Mouse (Mus musculus) embryonic facial prominence, embryonic 11.5 days (tissue): Measurements from ENCODE around the gene Il1rapl1. TPM values are rescaled to one million over a fixed set of nuclear protein-coding genes. Genes with fewer than 3 reads are reported as not detected.
"Not testable (repeated sequence)": the region's sequence is repeated elsewhere in the genome, so short reads cannot be mapped to it uniquely, and the experiment has no call there.

Experiments used
- ATAC-seq: fragments of 200-750 bp; cut with Nextera tagmentation; replicated peaks from 2 replicates; pipeline ENCODE4 v1.8.0; 2017; ENCODE audit warnings: low read depth; ENCODE audit not compliant: insufficient number of reproducible peaks, low FRiP score, low TSS enrichment
- DNase-seq: peaks from one replicate; pipeline ENCODE4 v3.0.0-alpha.2; 2015; ENCODE audit warnings: low spot score
- H3K27ac ChIP-seq: fragments of 300-500 bp; sonication (generic); replicated peaks from 2 replicates; pipeline ENCODE4 v1.5.1; 2014; ENCODE audit warnings: mild to moderate bottlenecking, low read depth, low read length, control low read depth
- H3K27me3 ChIP-seq: fragments of 300-500 bp; sonication (generic); 2 replicates; pipeline ENCODE4 v1.6.1; 2014; ENCODE audit warnings: mild to moderate bottlenecking, low read length, moderate library complexity, mixed read lengths; ENCODE audit not compliant: control insufficient read depth, insufficient read depth
- H3K36me3 ChIP-seq: fragments of 300-500 bp; sonication (generic); replicated peaks from 2 replicates; pipeline ENCODE4 v1.6.1; 2014; ENCODE audit warnings: low read depth, mild to moderate bottlenecking, low read length, moderate library complexity, mixed read lengths; ENCODE audit not compliant: control insufficient read depth, insufficient read depth
- H3K4me1 ChIP-seq: fragments of 300-500 bp; sonication (generic); 2 replicates; pipeline ENCODE4 v1.6.1; 2014; ENCODE audit warnings: low read length, mixed read lengths; ENCODE audit not compliant: control insufficient read depth, insufficient read depth
- H3K4me2 ChIP-seq: fragments of 300-500 bp; sonication (generic); 2 replicates; pipeline ENCODE4 v1.6.1; 2014; ENCODE audit warnings: low read depth, mild to moderate bottlenecking, control low read depth, low read length, moderate library complexity
- H3K4me3 ChIP-seq: fragments of 300-500 bp; sonication (generic); 2 replicates; pipeline ENCODE4 v1.5.1; 2014; ENCODE audit warnings: low read depth, low read length, control low read depth
- H3K9ac ChIP-seq: fragments of 300-500 bp; sonication (generic); replicated peaks from 2 replicates; pipeline ENCODE4 v1.6.1; 2014; ENCODE audit warnings: mild to moderate bottlenecking, control low read depth, low read length
- H3K9me3 ChIP-seq: fragments of 300-500 bp; sonication (generic); replicated peaks from 2 replicates; pipeline ENCODE4 v1.6.1; 2016; ENCODE audit warnings: mild to moderate bottlenecking, low read length, inconsistent platforms, mixed read lengths; ENCODE audit not compliant: control insufficient read depth
- WGBS: fragments of 180-500 bp; shearing (Covaris S2); extraction: QIAGEN DNeasy Blood & Tissue Kit; methylation state at CpG from one replicate; pipeline ENCODE4 v1.1.7; 2014; 5-methylcytosine and 5-hydroxymethylcytosine counted together
- polyA plus RNA-seq: library from polyadenylated mRNA; unstranded; fragments of >200 nt; fragmentation: Nextera tagmentation; extraction: Ambion mirVana; gene quantifications from 2 replicates; pipeline ENCODE4 v1.2.1, GENCODE M21; 2014

Il1rapl1 gene
- polyA plus RNA-seq, 1 experiment from 2014 or later, result 0.63 TPM

GRCm38 (mm10) chrX:87507997-87508396 is 607.4 kb downstream of the Il1rapl1 start:
- H3K27me3 ChIP-seq, result no peaks in the 10 kb centered on the region
- H3K36me3 ChIP-seq, result no peaks in the 10 kb centered on the region
- ATAC-seq, result no peak

DNA sequence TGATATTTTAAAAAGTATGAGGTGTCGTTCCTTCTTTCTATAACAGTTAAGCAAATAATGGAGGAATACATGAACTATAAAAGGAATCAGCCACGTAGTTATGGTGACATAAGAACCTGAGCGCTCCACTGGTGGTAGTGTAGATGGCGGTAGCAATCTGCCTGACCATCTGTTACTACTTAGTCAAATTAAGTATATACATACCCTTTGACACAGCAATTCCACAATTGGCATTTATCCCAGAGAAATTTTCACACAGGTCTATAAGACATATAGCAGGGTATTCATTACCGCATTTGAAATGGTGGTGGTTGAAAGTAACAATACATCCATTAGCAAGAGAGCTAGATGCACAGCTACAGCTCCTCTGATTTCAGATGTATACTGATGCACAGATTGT is 612.8 kb downstream of the Il1rapl1 start:
- H3K27ac ChIP-seq, result no peak overlapping the region
- H3K4me3 ChIP-seq, result no peak overlapping the region
- H3K9ac ChIP-seq, result no peak overlapping the region
- WGBS, result 55% methylated on average over 5 of the region's 5 CpGs
- H3K9me3 ChIP-seq, result no peaks in the 10 kb centered on the region
- H3K27me3 ChIP-seq, result no peaks in the 10 kb centered on the region
- H3K4me2 ChIP-seq, result no peak overlapping the region
- H3K4me1 ChIP-seq, result no peaks in the 10 kb centered on the region
- DNase-seq (peak; percentile 35), ATAC-seq (no peak)
- no peaks in the 10 kb centered on the region for H3K36me3 ChIP-seq

More at GRCm38 (mm10) chrX:87507997-87508396, 607.4 kb downstream of the Il1rapl1 start:
- DNase-seq, result no peak
- Histone ChIP-seq H3K4me2 (no peak overlapping the region), H3K27ac (no peak overlapping the region), H3K4me1 (no peaks in the 10 kb centered on the region), H3K9me3 (no peaks in the 10 kb centered on the region), H3K9ac (no peak overlapping the region), H3K4me3 (no peak overlapping the region)

DNA sequence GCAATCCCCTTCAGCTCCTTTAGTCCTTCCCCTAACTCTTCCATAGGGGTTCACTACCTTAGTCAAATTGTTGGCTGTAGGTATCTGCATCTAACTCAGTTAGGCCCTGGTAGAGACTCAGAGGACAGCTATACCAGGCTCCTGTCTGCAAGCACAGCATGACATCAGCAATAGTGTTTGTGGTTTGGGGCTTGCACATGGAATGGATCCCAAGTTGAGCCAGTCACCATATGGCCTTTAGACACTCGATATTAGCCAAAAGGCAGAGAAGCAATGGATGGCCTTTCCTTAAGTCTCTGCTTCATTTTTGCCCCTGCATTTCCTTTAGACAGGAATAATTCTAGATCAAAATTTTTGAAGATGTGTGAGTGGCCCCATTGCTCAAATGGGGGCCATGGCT is 632.0 kb downstream of the Il1rapl1 start:
- Histone ChIP-seq H3K4me3 (no peak overlapping the region), H3K27me3 (no peaks in the 10 kb centered on the region), H3K9me3 (no peaks in the 10 kb centered on the region), H3K4me1 (no peaks in the 10 kb centered on the region), H3K27ac (no peak overlapping the region), H3K4me2 (no peak overlapping the region), H3K9ac (no peak overlapping the region), H3K36me3 (no peaks in the 10 kb centered on the region)
- DNase-seq (no peak), ATAC-seq (no peak)
- 91% methylated on average over 1 of the region's 1 CpGs for WGBS

GRCm38 (mm10) chrX:87238191-87238590 is 877.3 kb downstream of the Il1rapl1 start:
- 0 out of 2 replicates have a peak, but pooled peaks have one; percentile 76 for ATAC-seq
- not testable (repeated sequence) for H3K9ac ChIP-seq, H3K36me3 ChIP-seq, H3K9me3 ChIP-seq, H3K27ac ChIP-seq, H3K4me1 ChIP-seq, H3K4me3 ChIP-seq, H3K4me2 ChIP-seq, H3K27me3 ChIP-seq
- DNase-seq, result peak; percentile 98
- 69% methylated on average over 11 of the region's 11 CpGs for WGBS

GRCm38 (mm10) chrX:87225280-87225679 is 890.2 kb downstream of the Il1rapl1 start:
- no peak overlapping the region for H3K9ac ChIP-seq
- no peak overlapping the region for H3K4me2 ChIP-seq
- no peaks in the 10 kb centered on the region for H3K9me3 ChIP-seq
- no peak for ATAC-seq
- no peak overlapping the region for H3K4me3 ChIP-seq
- no peak for DNase-seq
- H3K36me3 ChIP-seq, result no peaks in the 10 kb centered on the region
- H3K27me3 ChIP-seq, result no peaks in the 10 kb centered on the region
- no peak overlapping the region for H3K27ac ChIP-seq
- no peaks in the 10 kb centered on the region for H3K4me1 ChIP-seq

- no peaks in the 10 kb centered on the region for H3K27me3 ChIP-seq
- H3K4me1 ChIP-seq, result no peaks in the 10 kb centered on the region
- no peak overlapping the region for H3K4me2 ChIP-seq
- H3K36me3 ChIP-seq, result no peaks in the 10 kb centered on the region
- no peak overlapping the region for H3K4me3 ChIP-seq
- DNase-seq (no peak), ATAC-seq (no peak)
- H3K27ac ChIP-seq, result no peak overlapping the region
- H3K9me3 ChIP-seq, result no peaks in the 10 kb centered on the region
- no peak overlapping the region for H3K9ac ChIP-seq
Measured at GRCm38 (mm10) chrX:87002296-87002695, 1113.1 kb downstream of the Il1rapl1 start.

GRCm38 (mm10) chrX:86955126-86955525 is 1160.3 kb downstream of the Il1rapl1 start:
- no peak overlapping the region for H3K4me2 ChIP-seq
- H3K27ac ChIP-seq, result no peak overlapping the region
- no peaks in the 10 kb centered on the region for H3K4me1 ChIP-seq
- ATAC-seq (no peak), DNase-seq (no peak)
- 67% methylated on average over 1 of the region's 1 CpGs for WGBS
- H3K9ac ChIP-seq, result no peak overlapping the region
- no peaks in the 10 kb centered on the region for H3K36me3 ChIP-seq
- no peak overlapping the region for H3K4me3 ChIP-seq
- no peaks in the 10 kb centered on the region for H3K9me3 ChIP-seq
- H3K27me3 ChIP-seq, result no peaks in the 10 kb centered on the region

DNA sequence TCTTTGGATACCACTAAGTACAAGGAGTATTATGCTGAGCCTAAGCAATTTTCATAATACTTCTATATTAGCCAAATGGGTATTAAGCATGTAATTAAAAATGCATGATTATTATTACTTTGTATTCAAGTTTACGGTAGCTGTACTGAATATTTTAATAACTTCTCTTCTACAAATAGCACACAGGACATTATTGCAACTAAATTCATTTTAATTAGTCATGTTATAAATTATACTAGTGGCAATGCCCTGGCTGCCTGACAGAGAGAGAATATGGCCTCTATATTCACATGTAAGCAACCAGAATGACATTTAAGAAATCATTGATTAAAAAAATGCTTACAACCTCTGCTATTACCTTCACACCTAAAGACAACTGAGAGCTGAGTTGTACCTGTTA is 1160.8 kb downstream of the Il1rapl1 start:
- Histone ChIP-seq H3K4me3 (no peak overlapping the region), H3K27me3 (no peaks in the 10 kb centered on the region), H3K27ac (no peak overlapping the region), H3K9ac (no peak overlapping the region), H3K4me2 (no peak overlapping the region), H3K36me3 (no peaks in the 10 kb centered on the region), H3K4me1 (no peaks in the 10 kb centered on the region), H3K9me3 (no peaks in the 10 kb centered on the region)
- no peak for DNase-seq
- 89% methylated on average over 1 of the region's 1 CpGs for WGBS
- ATAC-seq, result no peak
